Mouse (Mus musculus) telencephalon, adult 2 months (tissue): ENCODE data around the gene Itgb8.

Source experiments
- DNase-seq: peaks from one replicate; pipeline ENCODE4 v3.0.0-alpha.2; 2011; ENCODE audit warnings: low read depth, low spot score

The Itgb8 gene

GRCm38 (mm10) chr12:119146031-119146430 is 92.6 kb downstream of the Itgb8 start:
- no peak for DNase-seq

GRCm38 (mm10) chr12:119137946-119138345 is 100.7 kb downstream of the Itgb8 start:
- DNase-seq, result no peak

GRCm38 (mm10) chr12:119113522-119114135 is 125.0 kb downstream of the Itgb8 start:
- no peak for DNase-seq

- no peak for DNase-seq
These were observed 128.5 kb downstream of the Itgb8 start for GRCm38 (mm10) chr12:119110091-119110490.
